ENCODE assay signal across 7 mouse cellular contexts in the genomic region with DNA sequence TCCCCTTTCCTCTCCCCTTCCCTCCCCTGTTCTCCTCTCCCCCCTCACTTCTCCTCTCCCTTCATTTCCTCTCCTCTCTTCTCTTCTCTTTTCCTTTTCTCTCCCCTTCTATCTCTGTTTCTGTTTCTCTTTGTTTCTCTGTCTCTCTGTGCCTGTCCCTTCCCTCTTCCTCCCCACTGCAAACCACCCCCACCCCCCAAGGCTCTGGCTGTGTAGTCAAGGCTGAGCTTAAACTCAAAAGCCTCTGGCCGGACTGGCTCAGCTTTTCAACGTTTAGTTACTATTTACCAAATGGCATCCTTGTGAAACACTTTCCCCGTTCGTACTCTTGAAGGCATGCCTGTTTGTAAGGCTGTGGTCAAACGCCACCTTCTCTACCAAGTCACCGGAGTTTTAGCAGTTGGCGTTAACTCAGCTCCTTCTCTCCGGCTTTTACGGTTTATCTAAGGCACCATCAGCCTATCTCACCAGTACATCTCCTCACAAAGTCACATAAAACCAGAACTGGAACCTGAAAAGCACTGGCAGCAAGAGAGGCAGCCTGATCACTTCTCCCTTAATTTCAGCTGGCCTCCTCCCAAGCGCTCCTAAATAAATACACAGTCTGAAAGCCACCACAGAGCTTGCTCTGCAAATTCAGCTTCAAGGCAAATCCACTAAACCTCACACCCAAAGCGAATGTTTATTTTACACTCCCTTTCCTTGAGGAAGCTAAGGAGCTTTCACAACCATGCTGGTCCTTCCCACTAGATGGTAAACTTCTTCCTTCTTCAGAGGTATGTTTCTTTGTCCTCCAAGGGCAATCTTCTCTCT. TPM values are rescaled to one million over a fixed set of nuclear protein-coding genes. Genes with fewer than 3 reads are reported as not detected.
DNase-seq lines count a peak whose midpoint lies in the region; ATAC-seq and TF ChIP-seq lines count a peak whose summit lies in the region.

No protein-coding gene starts in this region.

- peak overlapping the region; percentile 11; the same call in 1 of the 2 replicates for H3K4me3 ChIP-seq in heart, postnatal 0 days (ENCODE audit: low read depth, low read length)
- no peak overlapping the region for H3K4me3 ChIP-seq in neural tube, embryonic 15.5 days (replicated peaks)

- no peaks in the 10 kb centered on the region for H3K36me3 ChIP-seq in heart, postnatal 0 days (replicated peaks; ENCODE audit: control insufficient read depth, insufficient read depth, low read length)
- no peaks in the 10 kb centered on the region for H3K36me3 ChIP-seq in neural tube, embryonic 15.5 days

- peak; percentile 30 for DNase-seq in urinary bladder, postnatal 14 days (ENCODE audit: low spot score)
- no peak for DNase-seq in urinary bladder, postnatal 10 days (ENCODE audit: low spot score)
- DNase-seq in heart, postnatal 0 days (ENCODE audit: low spot score) = no peak
- DNase-seq in layer of hippocampus, postnatal 36 days = peak; percentile 2 to 9

- WGBS in heart, postnatal 0 days = 15% methylated on average over 11 of the region's 11 CpGs
- WGBS in neural tube, embryonic 15.5 days = 54% methylated on average over 11 of the region's 11 CpGs

- no peak overlapping the region for H3K27ac ChIP-seq in heart, postnatal 0 days (ENCODE audit: low read depth)
- H3K27ac ChIP-seq in neural tube, embryonic 15.5 days (replicated peaks) = no peak overlapping the region

- H3K9ac ChIP-seq in heart, postnatal 0 days (replicated peaks; ENCODE audit: low read depth, low read length) = no peak overlapping the region
- no peak overlapping the region for H3K9ac ChIP-seq in neural tube, embryonic 15.5 days (replicated peaks)

- peak overlapping the region; percentile 31 for H3K4me2 ChIP-seq in heart, postnatal 0 days (ENCODE audit: low read depth, low read length)
- peak overlapping the region; percentile 28; the same call in 1 of the 2 replicates for H3K4me2 ChIP-seq in neural tube, embryonic 15.5 days

- TF ChIP-seq EP300 in heart, postnatal 0 days (IDR thresholded peaks at IDR 0.05; ENCODE audit: low read depth) = no peak

- no peak for ATAC-seq in heart, postnatal 0 days (ENCODE audit: insufficient read depth, low read depth)
- ATAC-seq in neural tube, embryonic 15.5 days (ENCODE audit: low FRiP score) = no peak
- no peak for ATAC-seq in erythroblast, adult 5-6 weeks (replicated peaks; ENCODE audit: low FRiP score, poor library complexity, severe bottlenecking)
- ATAC-seq in megakaryocyte-erythroid progenitor cell, adult 5-6 weeks (replicated peaks; ENCODE audit: low FRiP score, low TSS enrichment, poor library complexity, severe bottlenecking) = no peak

- no peaks in the 10 kb centered on the region for H3K27me3 ChIP-seq in heart, postnatal 0 days (ENCODE audit: control insufficient read depth, insufficient read depth, low read length)
- H3K27me3 ChIP-seq in neural tube, embryonic 15.5 days (replicated peaks) = no peaks in the 10 kb centered on the region

- no peaks in the 10 kb centered on the region for H3K9me3 ChIP-seq in heart, postnatal 0 days (replicated peaks; ENCODE audit: control insufficient read depth, low read length)
- H3K9me3 ChIP-seq in neural tube, embryonic 15.5 days (replicated peaks) = no peaks in the 10 kb centered on the region

- H3K4me1 ChIP-seq in heart, postnatal 0 days (ENCODE audit: control insufficient read depth, insufficient read depth) = no peaks in the 10 kb centered on the region
- no peaks in the 10 kb centered on the region for H3K4me1 ChIP-seq in neural tube, embryonic 15.5 days

- TF ChIP-seq CTCF in heart, postnatal 0 days (IDR thresholded peaks at IDR 0.05; ENCODE audit: low read depth) = no peak

RNA-seq across cellular contexts. Expression of gene 4930522H14Rik, which starts 19.4 kb away (rescaled TPM):
- total RNA-seq in heart, postnatal 0 days (2014; rRNA removed; ENCODE audit: low replicate concordance) = not detected in 2 replicates
- not detected in 2 replicates for polyA plus RNA-seq in heart, postnatal 0 days (2015; fragmentation: Nextera tagmentation; extraction: Ambion mirVana)
- not detected for total RNA-seq in layer of hippocampus, postnatal 36 days (2021)
- not detected in 2 replicates for polyA plus RNA-seq in neural tube, embryonic 15.5 days (2015; fragmentation: Nextera tagmentation; extraction: Ambion mirVana)
- not detected in 2 replicates for total RNA-seq in erythroblast, adult 5-6 weeks (2015; ENCODE audit: low replicate concordance)
- not detected in 2 replicates for total RNA-seq in erythroblast, adult 5-6 weeks (2017; ENCODE audit: low replicate concordance)
- total RNA-seq in megakaryocyte-erythroid progenitor cell, adult 5-6 weeks (2014; fragmentation: Nextera tagmentation) = not detected in 2 replicates
- total RNA-seq in megakaryocyte-erythroid progenitor cell, adult 5-6 weeks (2017) = not detected in 2 replicates

Comparison
In these comparisons a context has a peak if more than half of its experiments do, and no peak if none do; other contexts are left out.
1. DNase-seq: peak in urinary bladder, postnatal 14 days (single experiment) and layer of hippocampus, postnatal 36 days (2 of 2); none in urinary bladder, postnatal 10 days (single experiment) and heart, postnatal 0 days (single experiment).